Mouse (Mus musculus) right cerebral cortex, adult 2 months (tissue): ENCODE measurements around the gene Ctsq.
"Not testable (repeated sequence)": the region's sequence is repeated elsewhere in the genome, so short reads cannot be mapped to it uniquely, and the experiment has no call there.

Source experiments
- DNase-seq, 2 experiments: peaks; one replicate each; pipeline ENCODE4 v3.0.0; 2021 to 2022; ENCODE audit warnings: low spot score in 2 of 2

The Ctsq gene

DNA sequence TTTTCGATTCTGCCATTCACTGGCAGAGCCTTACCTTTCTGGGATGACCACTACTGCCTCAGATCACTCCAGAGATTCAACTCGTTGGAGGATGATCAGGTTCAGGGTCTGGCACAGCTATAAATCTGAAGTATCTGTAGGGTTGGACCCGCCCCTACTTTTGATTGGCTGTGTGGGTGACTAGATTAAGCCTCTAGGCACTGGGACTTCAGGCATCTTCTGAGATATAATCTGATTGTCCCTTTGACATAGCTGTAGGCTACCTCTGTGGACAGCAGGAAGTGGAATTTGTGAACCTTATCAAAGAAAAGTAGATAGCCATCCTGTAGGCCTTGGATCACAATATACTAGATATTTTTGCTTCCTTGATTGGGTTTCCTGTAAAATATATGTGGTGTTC, at the start of gene Ctsq:
Gene Ctsq, minus strand, starts transcription at position 101 of the 400 bp plus-strand sequence.
- DNase-seq = no peak

- DNase-seq = no peak
Observed at GRCm38 (mm10) chr13:61022785-61023184, 17.6 kb downstream of the Ctsq start.

- DNase-seq = no peak
Observed at GRCm38 (mm10) chr13:61021844-61022243, 18.6 kb downstream of the Ctsq start.

- no peak for DNase-seq
Observed at GRCm38 (mm10) chr13:61010171-61010570, 30.3 kb downstream of the Ctsq start.

DNA sequence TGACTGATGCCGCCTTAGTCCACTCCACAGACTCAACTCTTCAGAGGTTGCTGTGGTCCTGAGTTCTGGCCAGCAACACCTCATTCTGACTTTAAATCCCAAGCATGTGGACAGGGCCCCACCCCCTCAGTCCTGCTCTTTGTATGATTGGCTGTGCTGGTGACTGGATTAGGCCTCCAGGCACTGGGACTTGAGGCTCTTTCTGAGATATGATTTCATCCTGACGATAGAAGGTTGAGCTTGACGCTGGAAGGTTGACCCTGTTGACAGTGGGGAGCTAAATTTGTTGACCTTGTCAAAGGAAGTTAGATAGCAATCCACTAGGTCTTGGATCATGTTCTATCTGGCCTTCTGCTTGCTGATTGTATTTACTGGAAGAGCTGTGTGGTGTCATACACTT, 34.6 kb downstream of the Ctsq start, which contains the start of gene Ctsj:
Gene Ctsj, minus strand, starts transcription at position 101 of the 400 bp plus-strand sequence.
- no peak for DNase-seq

DNA sequence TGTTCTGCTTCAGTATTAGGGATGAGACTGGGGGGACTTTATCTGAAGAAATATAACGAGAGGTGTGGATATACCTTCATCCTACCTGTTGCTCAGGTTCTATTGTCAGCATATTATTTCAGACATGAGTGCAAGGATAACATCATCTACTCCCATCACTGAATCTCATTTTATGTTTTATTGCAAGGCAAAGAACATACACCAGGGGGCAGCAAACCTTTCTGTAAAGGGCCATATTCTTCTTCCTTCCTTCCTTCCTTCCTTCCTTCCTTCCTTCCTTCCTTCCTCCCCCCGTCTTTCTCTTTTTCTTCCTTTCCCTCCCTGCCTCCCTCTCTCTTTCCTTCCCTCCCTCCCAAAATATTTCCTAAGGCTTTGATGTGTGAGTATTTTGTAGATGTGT, 42.8 kb downstream of the Ctsq start:
- DNase-seq = no peak

DNA sequence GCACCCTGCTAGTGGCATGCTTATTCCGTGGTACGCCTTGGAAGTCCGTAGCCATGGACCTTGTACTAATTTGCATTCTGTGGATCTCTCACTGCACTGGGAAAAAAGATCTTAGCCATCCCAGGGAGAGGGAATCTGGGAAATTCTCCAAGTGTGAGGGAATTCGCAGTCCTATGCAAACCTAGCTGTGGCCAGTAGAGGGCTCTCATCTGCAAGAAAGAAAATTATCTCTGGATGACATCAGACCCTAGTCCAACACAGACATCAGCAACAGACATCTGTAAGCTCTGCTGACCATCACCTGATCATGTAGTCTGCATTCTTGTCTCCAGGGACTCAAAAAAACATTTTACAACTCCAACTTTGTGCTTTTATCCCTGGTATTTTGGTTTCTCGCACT, 53.5 kb downstream of the Ctsq start:
- DNase-seq = not testable (repeated sequence)
